Mouse (Mus musculus): Measurements from ENCODE around the gene Enpp6.

Enpp6 gene

DNA sequence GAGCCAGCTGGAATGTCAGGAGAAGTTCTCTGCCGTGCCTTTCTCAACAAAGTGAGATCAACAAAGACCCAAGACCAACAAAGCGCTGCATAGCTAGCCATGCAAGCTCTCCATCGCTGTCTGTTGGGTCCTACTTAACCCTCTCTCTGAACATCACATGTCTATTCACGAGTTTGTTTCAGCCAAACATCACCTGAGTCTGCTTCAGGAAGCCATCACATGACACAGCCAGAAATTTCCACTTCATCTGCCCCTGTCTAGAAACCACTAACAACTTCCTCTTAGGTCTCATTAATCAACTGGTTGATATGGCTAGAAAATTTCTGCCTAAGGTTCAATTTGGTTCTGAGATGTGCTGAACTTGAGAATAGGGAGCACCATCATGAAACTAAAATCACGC lies 85.3 kb downstream of the Enpp6 start:
- no peak for DNase-seq

DNA sequence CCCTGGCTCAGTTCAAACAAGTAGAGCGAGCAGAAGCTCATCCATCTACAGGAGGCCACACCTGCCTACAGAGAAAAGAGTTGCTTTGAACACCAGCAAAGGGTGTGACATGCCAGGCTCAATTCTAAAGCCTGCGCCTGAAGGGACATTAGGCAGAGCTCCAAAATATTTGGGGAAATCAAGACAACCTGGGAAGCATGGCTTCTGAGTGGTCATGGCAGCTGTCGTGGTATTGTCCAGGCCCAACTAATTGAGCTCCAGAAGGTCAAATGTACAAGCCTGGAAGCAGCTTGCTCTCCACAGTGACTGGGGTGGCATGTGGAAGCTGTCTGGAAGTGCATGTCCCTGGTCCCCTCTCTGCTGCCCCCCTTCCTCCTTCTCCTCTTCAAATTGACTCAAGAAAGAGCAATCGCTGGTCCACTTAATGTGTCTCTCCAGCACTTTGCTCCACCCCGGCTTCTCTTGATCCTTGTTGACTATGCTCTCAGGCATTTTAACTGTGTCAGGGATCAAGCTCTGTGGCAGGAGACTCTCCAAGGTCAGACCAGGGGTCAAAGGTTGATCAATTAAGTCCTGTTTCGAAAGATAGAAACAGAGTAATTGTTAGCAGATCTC lies 89.4 kb downstream of the Enpp6 start:
- DNase-seq = no peak

DNA sequence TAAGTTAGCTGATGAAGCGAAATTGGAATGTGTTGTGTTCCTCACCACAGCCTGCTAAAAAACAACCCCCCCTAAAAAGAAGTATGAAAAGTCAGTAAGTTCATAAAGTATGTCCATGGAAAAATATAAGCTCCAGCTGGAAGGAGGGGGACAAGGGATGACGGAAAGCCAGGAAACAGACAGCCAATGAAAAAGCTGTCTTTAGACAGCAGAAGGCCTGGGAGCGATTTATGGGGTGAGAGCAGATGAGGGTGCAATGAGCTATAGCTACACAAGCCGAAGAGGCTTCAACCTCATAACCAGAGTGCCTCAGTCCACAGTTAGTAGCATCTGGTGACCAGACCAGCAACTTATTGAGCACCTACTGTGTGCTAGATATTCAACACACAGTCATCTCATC lies 93.3 kb downstream of the Enpp6 start:
- no peak for DNase-seq

DNA sequence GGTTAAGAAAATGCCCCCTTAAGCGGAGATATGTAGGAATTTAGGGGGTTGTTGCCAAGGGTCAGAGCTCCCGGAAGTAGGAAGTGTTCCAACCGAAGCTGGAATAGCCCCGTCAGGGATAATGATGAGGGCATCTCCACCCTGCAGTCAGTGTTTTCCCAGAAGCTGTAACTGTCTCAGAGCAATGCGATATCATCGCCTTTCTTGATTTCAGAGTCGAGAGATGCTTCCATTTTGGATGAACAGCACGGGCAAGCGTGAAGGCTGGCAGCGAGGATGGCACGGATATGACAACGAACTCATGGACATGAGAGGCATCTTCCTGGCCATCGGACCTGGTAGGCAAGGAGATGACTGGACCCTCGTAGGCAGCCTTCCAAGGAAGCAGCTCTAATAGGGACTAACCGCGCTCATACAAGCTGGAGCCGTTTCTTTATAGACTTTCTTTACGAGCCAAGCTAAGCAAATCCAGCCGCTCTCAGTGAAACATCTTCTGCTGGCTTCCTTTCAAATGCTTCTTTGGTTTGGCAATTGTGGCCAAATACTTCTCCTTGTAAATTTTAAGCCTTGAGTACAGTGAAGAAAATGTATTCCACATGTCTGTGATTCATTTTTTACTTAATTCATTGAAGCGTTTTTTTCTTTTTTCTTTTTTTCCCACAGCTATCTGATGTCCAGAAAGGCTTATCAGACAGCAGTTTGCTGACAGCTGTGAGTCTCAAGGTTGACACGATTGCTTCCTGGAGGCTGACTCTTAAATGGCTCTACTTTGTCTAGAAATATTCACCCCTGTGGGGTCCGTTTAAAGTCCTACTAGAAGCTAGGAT lies 95.7 kb downstream of the Enpp6 start:
- DNase-seq = no peak

DNA sequence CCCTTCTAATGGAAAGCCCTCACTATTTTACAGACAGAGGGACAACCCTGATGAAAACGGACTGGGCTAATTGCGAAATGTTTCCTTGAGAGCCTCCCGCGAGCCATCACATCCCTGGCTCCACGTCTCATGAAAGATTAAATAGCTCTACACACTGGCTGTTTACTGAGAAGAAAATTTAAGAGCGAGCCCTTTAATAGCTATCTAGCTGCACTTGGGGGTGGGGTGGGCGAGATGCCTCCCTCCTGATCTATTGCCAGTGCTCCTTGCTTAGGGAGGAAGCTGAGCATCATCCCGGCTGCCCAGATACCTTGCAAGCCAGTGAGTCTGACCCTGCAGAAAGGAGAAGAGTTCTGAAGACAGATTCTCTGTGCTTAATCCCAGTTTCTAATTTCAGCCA lies 103.3 kb downstream of the Enpp6 start:
- no peak for DNase-seq

DNA sequence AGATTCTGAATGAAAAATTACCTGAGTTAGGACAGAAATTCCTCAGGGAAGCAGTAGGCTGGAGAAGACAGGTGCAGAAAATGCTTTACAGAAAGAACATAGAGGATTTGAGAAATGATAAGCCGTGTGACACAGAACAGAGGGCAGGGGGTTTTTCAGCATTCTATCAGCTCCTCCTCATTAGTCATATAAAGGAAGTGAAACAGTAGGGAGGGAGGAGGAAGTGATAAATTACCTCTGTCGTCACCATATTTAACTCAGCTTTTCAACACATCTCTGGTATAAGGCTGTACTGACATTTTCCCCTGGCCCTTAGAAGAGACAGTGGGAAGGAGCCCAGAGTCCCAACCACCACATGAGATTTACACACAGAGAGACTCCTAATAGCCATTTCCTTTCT lies 118.9 kb downstream of the Enpp6 start:
- no peak for DNase-seq

DNA sequence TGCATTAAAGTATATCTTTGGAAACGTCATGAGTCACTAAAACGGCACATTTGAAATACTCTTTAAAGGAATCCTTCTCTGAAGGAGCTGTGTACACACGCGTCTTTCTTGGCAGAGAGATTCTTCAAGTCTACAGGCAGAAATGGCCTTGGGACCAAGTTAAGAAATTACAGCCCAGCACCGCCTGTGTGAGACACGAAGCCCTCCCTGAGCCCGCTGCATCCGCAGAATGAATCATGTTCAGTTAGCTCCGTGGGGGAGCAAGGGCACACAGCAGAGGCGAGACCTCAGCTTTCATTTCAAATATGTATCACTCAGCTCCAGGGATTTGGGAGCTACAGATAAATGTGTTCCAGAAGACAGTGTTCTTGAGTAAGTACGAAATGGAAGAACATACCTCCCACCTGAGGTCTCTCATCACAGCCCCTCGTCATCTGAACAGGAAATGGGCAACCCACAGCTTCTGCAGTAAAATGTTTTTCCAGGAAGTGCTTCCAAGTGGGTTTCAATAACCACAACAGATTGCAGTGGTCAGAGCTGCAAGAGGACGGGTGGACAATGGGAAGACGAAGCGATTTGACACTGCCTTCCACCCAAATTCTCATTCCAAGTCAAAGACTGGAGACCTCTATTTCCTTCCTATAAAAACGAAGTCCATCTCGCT lies 127.6 kb downstream of the Enpp6 start:
- DNase-seq = no peak

DNA sequence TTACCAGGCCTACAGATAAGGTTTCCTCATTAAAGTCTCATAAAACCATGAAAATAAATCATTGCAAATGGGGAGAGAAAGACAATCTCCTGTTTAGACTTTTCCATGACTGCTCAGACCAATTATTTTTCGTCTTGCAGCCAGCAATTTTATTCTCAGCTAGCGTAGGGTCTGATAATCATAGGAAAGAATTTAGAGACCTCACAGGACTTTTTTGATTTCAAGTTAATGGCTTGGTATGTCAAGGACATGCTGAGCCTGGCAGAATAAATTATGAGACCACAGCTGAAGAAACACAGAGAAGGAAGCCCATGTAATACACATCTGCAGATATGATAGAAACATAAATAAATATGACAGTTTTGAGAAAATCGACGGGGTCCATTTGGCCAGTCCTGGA lies 130.6 kb downstream of the Enpp6 start:
- DNase-seq = no peak

DNA sequence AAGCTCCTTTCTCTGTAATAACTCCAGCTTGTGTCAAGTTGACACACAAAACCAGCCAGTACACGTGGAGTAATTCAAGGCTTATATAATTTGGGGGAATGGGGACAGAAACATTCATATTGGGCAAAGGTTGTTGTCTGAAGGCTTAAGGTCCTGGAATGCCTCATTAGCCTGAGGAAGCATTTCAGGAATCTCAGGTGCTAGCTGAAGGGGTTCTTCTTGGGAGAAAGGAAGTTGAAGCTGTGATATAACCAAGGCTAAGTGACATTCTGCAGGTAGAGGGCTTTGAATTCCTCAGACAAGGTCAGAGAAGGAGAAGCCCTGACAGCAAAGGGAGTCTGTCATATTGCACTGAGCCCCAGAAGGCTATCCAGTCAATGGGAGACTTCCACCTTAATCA lies 133.2 kb downstream of the Enpp6 start:
- no peak for DNase-seq

DNA sequence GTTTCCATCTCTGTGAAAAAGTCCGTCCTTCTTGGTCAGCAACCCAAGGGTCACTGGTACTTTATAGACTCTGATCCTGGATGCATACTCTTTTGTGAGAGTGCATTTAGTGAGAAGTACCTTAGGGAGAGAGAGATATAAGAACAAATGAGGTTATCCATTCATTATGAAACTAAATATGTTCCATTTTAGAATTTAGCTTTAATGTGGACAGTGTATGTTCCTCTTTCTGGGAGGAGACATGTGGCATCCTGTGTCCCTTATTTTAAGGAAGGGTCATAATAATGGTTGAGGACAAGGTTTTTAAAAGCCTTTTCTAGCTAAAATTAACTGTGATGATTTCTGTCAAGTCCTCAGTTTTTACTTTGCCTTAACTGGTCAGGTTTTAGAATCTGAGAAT lies 142.2 kb downstream of the Enpp6 start:
- no peak for DNase-seq

DNA sequence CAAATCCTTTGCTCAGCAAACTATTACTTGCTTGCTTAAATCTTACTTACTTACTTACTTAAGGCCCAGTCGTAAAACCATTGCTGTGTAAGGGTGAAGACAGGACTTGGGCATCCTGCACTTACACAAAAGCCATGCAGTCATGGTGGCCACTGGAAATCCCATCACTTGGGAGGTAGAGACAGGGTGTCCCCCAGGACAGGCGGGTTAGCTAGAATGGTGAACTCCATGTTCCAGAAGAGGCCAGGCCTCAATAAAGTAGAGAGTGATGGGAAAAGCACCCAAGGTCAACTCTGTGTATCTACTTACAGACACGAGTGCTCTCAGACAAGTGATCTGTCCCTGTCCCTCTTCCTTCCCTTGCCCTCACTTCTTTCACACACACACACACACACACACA lies 146.7 kb downstream of the Enpp6 start:
- no peak for DNase-seq

DNA sequence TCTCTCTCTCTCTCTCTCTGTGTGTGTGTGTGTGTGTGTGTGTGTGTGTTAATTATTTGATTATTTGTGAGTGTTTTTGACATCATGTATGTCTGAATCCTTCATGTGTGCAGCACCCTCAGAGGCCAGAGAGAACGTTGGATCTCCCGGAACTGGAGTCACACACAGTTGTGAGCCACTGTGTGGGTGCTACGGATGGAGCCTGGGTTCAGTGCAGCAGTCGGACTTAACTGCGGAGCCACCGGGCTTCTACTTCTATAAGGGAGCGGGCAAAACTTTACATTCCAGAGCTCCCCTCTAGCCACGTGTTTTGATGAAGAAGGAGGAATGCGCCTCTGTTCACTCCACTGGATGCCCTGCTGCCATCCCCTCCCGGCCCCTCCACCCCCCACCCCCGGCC lies 148.0 kb downstream of the Enpp6 start:
- DNase-seq = no peak

DNA sequence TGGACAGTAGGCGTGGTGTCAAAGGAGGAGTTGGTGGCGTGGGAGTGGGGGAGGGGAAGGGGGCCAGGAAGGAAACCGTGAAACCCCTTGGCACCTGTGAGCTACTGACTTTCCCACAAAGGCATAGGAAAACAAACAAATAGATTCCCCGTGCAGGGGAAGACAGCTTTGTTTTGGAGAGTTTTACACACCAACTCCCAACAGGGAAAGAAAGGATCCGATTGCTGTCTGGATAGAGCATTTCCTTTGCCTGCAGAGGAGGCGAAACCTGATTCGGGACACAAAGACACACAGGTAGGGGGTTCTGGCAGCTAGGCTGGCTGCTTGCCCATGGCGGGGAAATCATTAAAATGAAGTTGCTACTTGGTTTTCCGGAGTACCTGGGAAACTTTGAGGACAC lies 148.9 kb downstream of the Enpp6 start:
- DNase-seq = peak; percentile 10

DNA sequence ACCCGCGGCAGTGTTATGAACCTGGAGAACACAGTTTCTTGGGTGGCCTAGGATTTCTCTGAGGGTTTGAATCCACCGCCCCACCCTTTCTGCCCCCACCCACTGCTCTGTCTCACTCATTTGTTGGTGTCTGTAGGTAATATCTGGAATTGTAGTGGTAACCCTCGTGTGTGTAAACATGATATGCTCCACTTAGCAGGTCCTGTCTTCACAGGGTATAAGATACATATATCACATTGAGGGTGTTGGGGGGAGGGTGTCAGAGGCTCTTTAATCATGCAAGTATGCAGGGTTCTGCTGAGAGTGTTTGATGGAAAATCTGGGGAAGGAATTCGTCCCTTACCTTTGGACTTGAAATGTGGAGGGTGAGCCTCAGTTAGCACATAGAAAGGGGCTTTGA lies 149.4 kb downstream of the Enpp6 start:
- DNase-seq = no peak

DNA sequence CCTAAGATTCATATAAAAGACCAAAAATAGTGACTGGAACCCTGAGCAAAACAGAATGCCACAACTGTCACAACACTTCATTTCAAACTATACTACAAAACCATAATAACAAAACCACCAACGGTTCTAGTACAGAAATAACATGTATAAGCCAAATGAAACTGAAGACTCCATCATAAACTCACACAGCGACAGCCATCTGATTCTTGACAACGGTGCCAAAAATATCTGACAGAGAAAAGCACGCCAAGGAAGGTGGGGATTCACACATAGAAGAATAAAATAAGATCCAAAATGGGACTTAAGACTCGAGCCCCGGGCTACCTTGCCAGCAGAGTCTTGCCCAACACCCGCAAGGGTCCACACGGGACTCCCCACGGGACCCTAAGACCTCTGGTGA lies 158.6 kb downstream of the Enpp6 start:
- DNase-seq = no peak

Measured in retina, postnatal 1 day (tissue).